In genomic region chr12:46371747-46372146, GRCm38 (mm10) we compare ENCODE assay signal across 11 mouse cellular contexts.
DNase-seq lines count a peak whose midpoint lies in the region; ATAC-seq lines count a peak whose summit lies in the region.
"Had no signal": no experiment of that assay in that cellular context is flagged by ENCODE, and none has a peak within 500 bp of the region (broad histone marks: within the 10 kb centered on the region; RNA-seq: fewer than 3 reads in every experiment).

No protein-coding gene starts in this region.

- no peak overlapping the region for H3K4me2 ChIP-seq in kidney, embryonic 16.5 days (replicated peaks; ENCODE audit: low read depth, low read length)
- no peak overlapping the region for H3K4me2 ChIP-seq in forebrain, embryonic 12.5 days
- H3K4me2 ChIP-seq: lung, embryonic 15.5 days; stomach, embryonic 15.5 days had no signal

- WGBS in kidney, embryonic 16.5 days, result 67% methylated on average over 3 of the region's 3 CpGs
- WGBS in forebrain, embryonic 12.5 days, result 27% methylated on average over 3 of the region's 3 CpGs

- H3K9ac ChIP-seq in kidney, embryonic 16.5 days (replicated peaks; ENCODE audit: low read length), result no peak overlapping the region
- H3K9ac ChIP-seq in forebrain, embryonic 12.5 days, result no peak overlapping the region
- H3K9ac ChIP-seq: lung, embryonic 15.5 days; stomach, embryonic 15.5 days had no signal

- H3K4me3 ChIP-seq in kidney, embryonic 16.5 days (ENCODE audit: low read length), result no peak overlapping the region
- no peak overlapping the region for H3K4me3 ChIP-seq in forebrain, embryonic 12.5 days (replicated peaks)
- H3K4me3 ChIP-seq: lung, embryonic 15.5 days; stomach, embryonic 15.5 days had no signal

- H3K4me1 ChIP-seq in kidney, embryonic 16.5 days (ENCODE audit: insufficient read depth, low read length), result no peaks in the 10 kb centered on the region
- H3K4me1 ChIP-seq in forebrain, embryonic 12.5 days, result peaks cover 4% of the 10 kb centered on the region; the same call in 1 of the 2 replicates
- H3K4me1 ChIP-seq: lung, embryonic 15.5 days; stomach, embryonic 15.5 days had no signal

- no peaks in the 10 kb centered on the region for H3K9me3 ChIP-seq in kidney, embryonic 16.5 days (ENCODE audit: low read length)
- H3K9me3 ChIP-seq in forebrain, embryonic 12.5 days, result no peaks in the 10 kb centered on the region
- H3K9me3 ChIP-seq: lung, embryonic 15.5 days; stomach, embryonic 15.5 days had no signal

- H3K27ac ChIP-seq in kidney, embryonic 16.5 days (ENCODE audit: low read length), result no peak overlapping the region
- H3K27ac ChIP-seq in forebrain, embryonic 12.5 days, result no peak overlapping the region
- H3K27ac ChIP-seq: lung, embryonic 15.5 days; stomach, embryonic 15.5 days had no signal

- no peak for ATAC-seq in kidney, embryonic 16.5 days (ENCODE audit: low FRiP score, low TSS enrichment)
- peak; percentile 89; the same call in 1 of the 2 replicates for ATAC-seq in forebrain, embryonic 12.5 days (ENCODE audit: low FRiP score)

- intact Hi-C loops in gastrocnemius, postnatal 36 days (cut with DNase I), result no loop called here

- no peaks in the 10 kb centered on the region for H3K27me3 ChIP-seq in kidney, embryonic 16.5 days (ENCODE audit: insufficient read depth, low read length)
- no peaks in the 10 kb centered on the region for H3K27me3 ChIP-seq in forebrain, embryonic 12.5 days
- H3K27me3 ChIP-seq: lung, embryonic 15.5 days; stomach, embryonic 15.5 days had no signal

- H3K36me3 ChIP-seq in kidney, embryonic 16.5 days (ENCODE audit: insufficient read depth, low read length), result no peaks in the 10 kb centered on the region
- H3K36me3 ChIP-seq in forebrain, embryonic 12.5 days (replicated peaks), result no peaks in the 10 kb centered on the region
- H3K36me3 ChIP-seq: lung, embryonic 15.5 days; stomach, embryonic 15.5 days had no signal

- DNase-seq in kidney, postnatal 10 days, result peak; percentile 10
- peak; percentile 24 for DNase-seq in brain, embryonic 18.5 days (ENCODE audit: low read depth, low spot score)
- DNase-seq in layer of hippocampus, postnatal 14 days (ENCODE audit: low spot score in 2 of 2), result peak; percentile 4 to 60
- no peak for DNase-seq in gastrocnemius, postnatal 36 days
- DNase-seq in thymus, adult 18-20 months, result no peak
- DNase-seq in liver, result no peak
- DNase-seq: kidney, adult 11 months had no signal

Comparison
In these comparisons a context has a peak if more than half of its experiments do, and no peak if none do; other contexts are left out.
1. DNase-seq: peak in kidney, postnatal 10 days (single experiment), brain, embryonic 18.5 days (single experiment) and layer of hippocampus, postnatal 14 days (2 of 2); none in gastrocnemius, postnatal 36 days (0 of 2), thymus, adult 18-20 months (0 of 2) and liver (single experiment).